ENCODE assay signal across 7 mouse cellular contexts in the genomic region with DNA sequence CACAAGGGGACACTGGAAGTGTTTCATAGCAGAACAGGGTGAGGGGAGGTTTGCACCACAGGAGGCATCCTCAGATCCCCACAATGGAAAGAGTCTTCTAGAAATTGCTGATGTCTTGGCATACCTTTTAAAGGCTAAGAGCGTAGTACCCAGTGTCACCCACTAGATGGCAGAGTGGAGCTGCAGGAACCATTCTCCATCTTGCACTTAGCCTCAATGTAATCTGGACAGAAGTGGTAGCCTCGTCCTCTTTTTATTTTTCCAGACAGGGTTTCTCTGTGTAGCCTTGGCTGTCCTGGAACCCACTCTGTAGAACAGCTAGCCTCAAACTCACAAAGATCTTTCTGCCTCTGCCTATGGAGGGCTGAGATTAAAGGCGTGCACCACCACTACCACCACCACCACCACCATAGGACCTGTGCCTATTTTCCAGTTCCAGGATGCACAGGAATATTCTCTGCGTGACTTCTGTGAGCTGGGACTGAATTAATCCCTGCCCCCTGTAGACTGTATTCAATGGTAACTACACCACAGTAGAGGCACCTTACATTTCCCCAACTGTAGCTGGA.
DNase-seq lines count a peak whose midpoint lies in the region; ATAC-seq and TF ChIP-seq lines count a peak whose summit lies in the region.

No protein-coding gene starts in this region.

- H3K4me3 ChIP-seq in neural tube, embryonic 15.5 days (replicated peaks) = no peak overlapping the region
- H3K4me3 ChIP-seq in liver, embryonic 14.5 days (ENCODE audit: insufficient read depth in 1 of 2, low read depth in 2 of 2, low read length in 2 of 2) = no peak overlapping the region

- H3K4me2 ChIP-seq in neural tube, embryonic 15.5 days = no peak overlapping the region
- no peak overlapping the region for H3K4me2 ChIP-seq in liver, embryonic 14.5 days (ENCODE audit: low read depth)

- in situ Hi-C loops in Patski (cut with MboI; ENCODE audit: low pct_unique_long_range_greater_than_20kb) = loop anchor here (10.0 kb wide), 1 partner anchor 469 kb away; no protein-coding TSS in a partner anchor

- no peak overlapping the region for H3K9ac ChIP-seq in neural tube, embryonic 15.5 days (replicated peaks)
- no peak overlapping the region for H3K9ac ChIP-seq in liver, embryonic 14.5 days (replicated peaks)

- no peaks in the 10 kb centered on the region for H3K27me3 ChIP-seq in neural tube, embryonic 15.5 days (replicated peaks)
- H3K27me3 ChIP-seq in Patski = no peaks in the 10 kb centered on the region
- H3K27me3 ChIP-seq in liver, embryonic 14.5 days (ENCODE audit: control insufficient read depth, insufficient read depth, low read length) = no peaks in the 10 kb centered on the region

- H3K4me1 ChIP-seq in neural tube, embryonic 15.5 days = no peaks in the 10 kb centered on the region
- no peaks in the 10 kb centered on the region for H3K4me1 ChIP-seq in liver, embryonic 14.5 days (replicated peaks; ENCODE audit: control insufficient read depth in 2 of 2, insufficient read depth in 2 of 2, low read length in 1 of 2)

- no peak overlapping the region for H3K27ac ChIP-seq in neural tube, embryonic 15.5 days (replicated peaks)
- no peak overlapping the region for H3K27ac ChIP-seq in liver, embryonic 14.5 days

- TF ChIP-seq CTCF in Patski (IDR thresholded peaks at IDR 0.05) = peak; percentile 93
- TF ChIP-seq CTCF in liver, embryonic 14.5 days (IDR thresholded peaks at IDR 0.05; ENCODE audit: low read depth) = peak; percentile 91

- intact Hi-C loops in heart, postnatal 36 days (cut with DNase I) = loop anchor here (1.0 to 2.0 kb wide), 2 partner anchors 126 to 467 kb away; no protein-coding TSS in a partner anchor

- peak; percentile 49 for DNase-seq in neural tube, embryonic 10.5 days (ENCODE audit: extremely low spot score, low spot score)
- no peak for DNase-seq in Patski (ENCODE audit: low read depth, low spot score)
- peak; percentile 30 for DNase-seq in cerebellum, adult 9-11 months
- peak; percentile 54 to 59 for DNase-seq in heart, postnatal 36 days
- DNase-seq in liver, embryonic 14.5 days (ENCODE audit: low read depth in 3 of 3, low spot score in 3 of 3) = peak in 1 of 3 experiments; percentile 23
- DNase-seq in retina, adult 2 months (ENCODE audit: low read depth, low spot score) = peak; percentile 39

- TF ChIP-seq EP300 in liver, embryonic 14.5 days (IDR thresholded peaks at IDR 0.05; ENCODE audit: low read depth) = no peak

- CTCF ChIA-PET in Patski (lab: Charles Lee) = interaction anchor here (0.7 to 2.3 kb wide), 12 partner anchors 10 to 224 kb away, joined by 3 to 12 read pairs (median 4); no protein-coding TSS in a partner anchor

- POLR2A ChIA-PET in Patski (lab: Charles Lee) = interaction anchor here (1.5 kb wide), 1 partner anchor 11 kb away, joined by 4 read pairs; no protein-coding TSS in a partner anchor

- H3K36me3 ChIP-seq in neural tube, embryonic 15.5 days = no peaks in the 10 kb centered on the region
- H3K36me3 ChIP-seq in liver, embryonic 14.5 days (replicated peaks; ENCODE audit: control insufficient read depth, insufficient read depth, low read depth) = no peaks in the 10 kb centered on the region

- no peaks in the 10 kb centered on the region for H3K9me3 ChIP-seq in neural tube, embryonic 15.5 days (replicated peaks)
- no peaks in the 10 kb centered on the region for H3K9me3 ChIP-seq in liver, embryonic 14.5 days (ENCODE audit: control insufficient read depth, low read length)

- WGBS in neural tube, embryonic 15.5 days = 52% methylated on average over 4 of the region's 4 CpGs
- 34% methylated on average over 4 of the region's 4 CpGs for WGBS in liver, embryonic 14.5 days (ENCODE audit: insufficient replicate concordance)

- no peak; the same call in 1 of the 2 replicates for ATAC-seq in neural tube, embryonic 15.5 days (ENCODE audit: low FRiP score)
- ATAC-seq in Patski = no peak
- ATAC-seq in liver, embryonic 14.5 days (ENCODE audit: insufficient read depth) = no peak
